13 mouse cellular contexts compared by ENCODE assay signal in the genomic region with DNA sequence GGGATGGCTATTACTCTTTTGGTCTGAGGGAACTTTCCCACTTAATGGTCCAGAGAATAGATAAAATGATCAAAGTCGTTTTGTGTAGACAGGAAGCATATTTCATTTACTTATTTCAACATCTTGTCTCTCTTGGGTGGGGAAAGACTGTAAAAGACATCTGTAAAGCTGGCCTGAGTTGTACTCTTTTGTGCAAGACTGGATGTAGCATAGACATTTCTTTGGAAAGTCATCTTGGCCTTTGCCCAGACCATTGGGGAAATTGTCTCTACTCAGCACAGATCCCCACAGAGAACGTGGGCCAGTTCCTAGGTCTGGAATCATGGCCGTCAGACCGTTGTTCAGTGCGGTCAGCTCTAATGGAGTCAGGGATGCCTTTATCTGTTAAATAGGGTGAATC.
"Had no signal": no experiment of that assay in that cellular context is flagged by ENCODE, and none has a peak within 500 bp of the region (broad histone marks: within the 10 kb centered on the region; RNA-seq: fewer than 3 reads in every experiment).

No protein-coding gene starts in this region.

- H3K27me3 ChIP-seq: intestine, embryonic 15.5 days; limb, embryonic 13.5 days; midbrain, embryonic 12.5 days; neural tube, embryonic 12.5 days had no signal

- H3K4me2 ChIP-seq: intestine, embryonic 15.5 days; limb, embryonic 13.5 days; lung, embryonic 14.5 days; midbrain, embryonic 12.5 days; neural tube, embryonic 12.5 days had no signal

- H3K4me3 ChIP-seq: intestine, embryonic 15.5 days; layer of hippocampus, adult 2 months; limb, embryonic 13.5 days; midbrain, embryonic 12.5 days; neural tube, embryonic 12.5 days had no signal

- H3K36me3 ChIP-seq: intestine, embryonic 15.5 days; limb, embryonic 13.5 days; midbrain, embryonic 12.5 days; neural tube, embryonic 12.5 days had no signal

- H3K9me3 ChIP-seq: intestine, embryonic 15.5 days; limb, embryonic 13.5 days; midbrain, embryonic 12.5 days; neural tube, embryonic 12.5 days had no signal

- H3K4me1 ChIP-seq: intestine, embryonic 15.5 days; limb, embryonic 13.5 days had no signal

- H3K9ac ChIP-seq: intestine, embryonic 15.5 days; limb, embryonic 13.5 days; liver, embryonic 14.5 days; lung, embryonic 14.5 days; midbrain, embryonic 12.5 days; neural tube, embryonic 12.5 days had no signal

- DNase-seq: kidney, adult 18-20 months; kidney, postnatal 4 days; left cerebral cortex, postnatal 4 days; lung, embryonic 14.5 days; spleen, adult 18-20 months; thymus, adult 18-20 months; thymus, postnatal 14 days had no signal

- ATAC-seq: intestine, embryonic 15.5 days had no signal

- H3K27ac ChIP-seq: intestine, embryonic 15.5 days; layer of hippocampus, adult 2 months; limb, embryonic 13.5 days; liver, embryonic 14.5 days; neural tube, embryonic 12.5 days had no signal
